Mouse (Mus musculus) kidney, adult 9 months (tissue): ENCODE results near the gene Hsd3b7.
"Not testable (repeated sequence)": the region's sequence is repeated elsewhere in the genome, so short reads cannot be mapped to it uniquely, and the experiment has no call there.

ENCODE experiments used
- DNase-seq: peaks from one replicate; pipeline ENCODE4 v3.0.0; 2022

Hsd3b7 gene

DNA sequence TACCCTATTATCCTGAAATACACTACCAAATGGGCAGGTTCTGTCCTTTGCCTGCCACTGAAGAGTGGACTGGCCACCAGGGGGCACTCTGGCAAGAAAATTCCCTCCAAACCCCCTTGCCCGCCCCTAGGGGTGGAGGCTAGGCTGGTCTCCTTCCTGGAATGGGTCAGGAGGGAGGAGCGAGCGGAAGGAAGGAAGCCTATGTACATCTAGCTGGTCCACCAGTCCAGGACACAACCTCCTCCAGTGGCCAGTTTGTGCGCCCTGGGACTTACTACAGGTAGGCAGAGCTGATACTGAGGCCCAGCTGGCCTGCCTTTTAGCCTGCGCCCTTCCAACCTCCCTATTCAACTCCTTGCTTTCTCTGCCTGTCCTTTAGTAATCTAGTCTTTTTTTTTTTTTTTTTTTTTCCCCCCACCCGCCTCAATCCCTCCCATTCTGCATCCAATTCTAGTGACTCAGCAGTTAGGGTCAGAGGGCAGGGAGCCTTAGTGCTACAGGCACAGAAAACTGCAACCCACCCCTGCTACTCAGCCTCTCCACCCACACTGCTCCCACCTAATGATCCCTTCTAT is at the start of gene Hsd3b7:
Gene Hsd3b7, plus strand, starts transcription at position 170 of the 575 bp plus-strand sequence.
- peak; percentile 96 for DNase-seq

DNA sequence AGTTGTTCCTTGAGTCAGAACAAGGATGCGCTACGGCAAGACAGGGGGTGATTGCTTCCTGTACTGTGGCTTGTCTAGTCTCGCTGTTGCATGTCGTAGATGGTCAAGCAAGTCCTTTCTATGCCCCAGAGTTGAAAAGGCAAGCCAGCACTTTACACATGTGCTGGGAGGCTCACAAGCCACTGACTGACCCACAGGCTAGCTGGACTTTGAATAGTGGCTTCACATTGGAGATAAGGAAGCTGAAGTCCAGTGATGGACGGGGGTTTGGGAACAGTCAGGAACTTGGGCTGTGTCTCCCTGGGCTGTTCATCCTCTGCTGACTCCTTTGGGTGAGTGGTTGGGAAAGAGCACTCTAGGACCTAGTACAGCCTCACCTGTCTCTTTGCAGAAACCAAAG is 48.8 kb upstream of the Hsd3b7 start:
- no peak for DNase-seq

DNA sequence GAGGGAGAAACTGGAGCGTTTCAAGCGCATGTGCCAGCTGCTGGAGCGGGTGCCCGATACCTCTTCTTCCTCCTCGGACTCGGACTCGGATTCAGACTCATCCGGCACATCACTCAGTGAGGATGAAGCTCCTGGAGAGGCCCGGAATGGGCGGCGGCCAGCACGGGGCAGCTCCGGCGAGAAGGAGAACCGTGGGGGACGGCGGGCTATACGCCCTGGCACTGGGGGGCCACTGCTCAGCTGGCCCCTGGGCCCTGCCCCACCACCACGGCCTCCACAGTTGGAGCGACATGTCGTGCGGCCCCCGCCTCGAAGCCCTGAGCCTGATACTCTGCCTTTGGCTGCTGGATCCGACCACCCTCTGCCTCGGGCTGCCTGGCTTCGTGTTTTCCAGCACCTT is 48.3 kb upstream of the Hsd3b7 start:
- no peak for DNase-seq

DNA sequence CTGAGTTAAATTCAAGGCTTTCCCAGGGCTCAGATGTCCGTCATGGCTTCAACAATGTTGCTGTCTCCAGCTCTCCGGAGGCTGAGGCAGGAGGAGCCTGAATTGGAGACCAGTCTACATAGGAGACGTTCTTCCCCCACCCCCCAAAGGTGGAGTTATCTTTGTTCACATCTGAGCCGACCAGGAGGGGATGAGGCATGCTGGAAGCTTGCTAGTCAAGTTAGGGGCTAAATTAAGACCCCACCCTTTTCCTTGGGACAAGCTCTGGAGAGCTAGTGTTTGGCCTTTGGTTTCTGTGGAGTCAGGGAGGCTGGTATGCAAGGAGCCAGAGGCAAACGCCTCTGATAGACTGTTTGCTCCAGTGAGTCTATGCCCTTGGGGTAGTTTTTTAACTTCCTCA is 47.2 kb upstream of the Hsd3b7 start:
- no peak for DNase-seq

DNA sequence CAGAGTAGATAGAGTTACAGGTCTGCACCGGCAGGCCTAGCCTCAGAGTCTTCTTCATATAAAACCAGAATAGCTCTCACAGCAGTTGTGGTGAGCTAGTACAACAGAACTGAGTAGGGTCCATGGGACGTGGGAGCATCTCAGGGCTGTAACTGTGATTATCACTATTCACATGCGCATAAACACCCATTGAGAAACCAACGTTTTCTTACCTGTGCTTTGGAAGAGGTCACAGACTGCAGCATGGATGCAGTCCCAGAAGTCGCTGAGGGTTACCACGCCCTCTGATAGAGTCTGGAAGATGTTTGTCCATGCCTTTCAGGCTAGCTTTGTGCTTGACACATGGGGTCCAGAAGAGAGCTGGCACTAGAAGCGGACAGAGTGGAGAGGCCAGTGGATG is 46.7 kb upstream of the Hsd3b7 start:
- DNase-seq, result no peak

DNA sequence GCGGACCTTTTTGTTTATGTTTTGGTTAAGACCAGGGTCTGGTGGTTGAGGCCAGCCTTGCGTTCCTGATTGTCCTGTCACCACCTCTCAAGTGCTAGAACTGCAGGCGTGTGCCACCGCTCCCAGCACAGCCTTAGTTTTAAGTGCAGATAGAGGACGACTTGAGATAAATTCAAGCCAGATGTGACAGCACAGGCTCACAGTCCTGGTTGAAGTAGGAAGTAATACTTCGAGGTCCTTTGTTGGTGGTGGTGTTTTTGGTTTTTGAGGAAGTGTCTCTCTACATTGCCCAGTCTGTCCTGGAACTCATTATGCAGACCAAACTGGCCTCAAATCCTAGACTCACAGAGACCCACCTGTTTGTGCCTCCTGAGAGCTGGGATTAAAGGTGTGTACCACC is 40.7 kb upstream of the Hsd3b7 start:
- no peak for DNase-seq

DNA sequence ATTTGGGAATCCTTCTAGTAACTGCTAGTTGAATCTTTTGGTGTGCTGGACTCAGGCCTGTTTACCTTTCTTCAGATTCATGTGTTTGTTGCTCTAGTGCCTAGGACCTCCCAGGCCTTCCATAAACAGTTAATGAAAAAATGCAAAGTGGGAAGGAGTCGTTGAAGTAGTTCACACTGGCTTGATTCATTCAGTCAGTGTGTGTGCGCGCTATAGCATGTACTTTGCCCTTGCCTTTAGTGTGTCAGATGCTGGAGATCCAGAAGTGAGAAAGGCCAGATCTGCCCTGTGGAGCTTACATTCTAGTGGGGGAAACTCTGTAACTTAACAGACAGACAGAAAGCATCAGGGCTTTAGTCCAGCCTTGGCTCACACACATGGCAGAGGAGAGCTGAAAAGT is 39.9 kb upstream of the Hsd3b7 start:
- no peak for DNase-seq

DNA sequence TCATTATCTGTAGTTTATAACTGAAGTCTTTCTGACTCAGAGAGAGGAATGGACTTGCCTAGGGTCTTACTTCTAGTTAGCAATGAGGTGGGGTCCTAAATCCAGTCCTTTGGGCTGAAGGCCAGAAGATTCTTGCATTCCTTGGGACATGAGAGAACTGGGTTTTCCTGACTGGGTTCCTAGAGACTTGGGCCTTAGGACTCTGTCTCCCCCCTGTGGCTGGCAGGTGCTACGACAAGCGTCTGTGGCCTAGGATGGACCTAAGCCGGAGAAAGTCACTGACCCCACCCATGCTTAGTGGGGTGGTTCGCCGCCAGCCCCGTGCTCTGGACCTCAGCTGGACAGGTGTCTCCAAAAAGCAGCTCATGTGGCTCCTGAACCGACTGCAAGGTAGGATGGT is 39.4 kb upstream of the Hsd3b7 start:
- DNase-seq, result peak; percentile 79

DNA sequence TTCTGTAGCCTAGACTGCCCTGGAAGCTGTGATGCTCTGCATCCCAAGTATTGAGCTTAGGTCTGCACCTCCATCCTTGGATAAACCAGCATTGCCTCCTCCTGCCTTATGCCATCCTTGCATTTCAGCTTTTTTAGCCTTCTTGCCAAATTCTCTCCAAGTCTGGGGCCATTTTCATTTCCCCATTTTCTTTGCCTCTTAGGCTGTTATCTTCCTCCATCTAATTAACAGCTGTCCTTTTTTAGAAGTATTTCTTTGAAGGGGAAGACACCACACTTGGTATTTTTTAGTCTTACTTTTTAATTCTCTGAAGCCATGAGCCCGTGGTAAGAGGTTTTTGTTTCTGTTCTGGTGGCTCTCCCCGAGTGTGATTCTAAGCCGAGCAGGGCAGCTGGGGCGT is 36.8 kb upstream of the Hsd3b7 start:
- no peak for DNase-seq

DNA sequence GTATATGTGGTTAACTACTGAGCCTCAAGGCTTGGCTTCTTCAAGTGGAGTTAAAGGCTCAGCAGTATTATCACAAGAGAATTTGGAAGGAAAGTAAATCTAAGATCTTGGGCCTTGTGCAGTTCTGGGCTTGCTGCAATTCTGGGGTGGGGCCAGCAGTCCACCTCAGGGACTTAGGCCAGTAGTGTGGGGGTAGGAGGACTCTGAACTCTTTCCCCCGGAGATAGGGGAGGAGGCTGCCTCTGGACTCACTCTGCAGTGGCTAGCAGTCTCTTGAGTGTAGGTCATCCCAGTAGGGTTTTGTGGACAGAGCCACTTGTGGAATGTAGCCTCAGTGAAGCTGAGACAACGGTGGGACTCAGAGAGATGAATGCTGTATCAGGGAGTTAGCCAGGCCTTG is 34.6 kb upstream of the Hsd3b7 start:
- DNase-seq, result no peak

DNA sequence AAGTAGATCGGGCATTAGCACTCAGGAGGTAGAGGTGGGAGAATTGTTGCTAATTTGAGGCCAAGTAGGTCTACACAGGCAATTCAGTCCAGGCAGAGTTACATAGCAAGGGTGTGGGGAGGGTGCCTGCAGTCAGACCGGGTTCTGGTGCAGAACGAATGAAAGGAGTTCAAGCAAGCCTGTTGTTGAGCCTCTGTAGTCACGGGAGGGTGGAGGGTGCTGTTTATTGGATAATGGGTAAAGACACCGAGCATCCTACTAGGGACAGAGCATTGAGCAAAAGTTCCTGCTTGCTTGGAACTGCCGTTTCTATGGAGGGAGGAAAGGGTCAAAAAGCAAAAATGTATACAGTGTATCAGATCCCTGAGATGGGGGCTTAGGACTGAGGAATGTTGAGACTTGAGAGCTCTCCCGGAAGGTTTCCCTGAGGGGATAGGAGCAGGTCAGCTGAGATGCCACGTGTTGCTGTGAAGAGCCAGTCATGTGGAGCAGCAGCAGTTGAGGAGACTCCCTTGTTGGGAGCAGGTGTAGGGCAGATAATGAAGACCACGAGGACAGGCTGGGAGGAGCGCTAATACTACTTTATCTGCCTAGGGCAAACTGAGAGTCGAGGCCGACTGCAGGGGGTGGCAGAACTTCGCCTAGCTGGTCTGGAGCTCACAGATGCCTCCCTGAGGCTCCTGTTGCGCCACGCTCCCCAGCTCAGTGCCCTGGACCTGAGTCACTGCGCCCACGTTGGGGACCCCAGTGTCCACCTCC is 33.4 kb upstream of the Hsd3b7 start:
- DNase-seq, result no peak

DNA sequence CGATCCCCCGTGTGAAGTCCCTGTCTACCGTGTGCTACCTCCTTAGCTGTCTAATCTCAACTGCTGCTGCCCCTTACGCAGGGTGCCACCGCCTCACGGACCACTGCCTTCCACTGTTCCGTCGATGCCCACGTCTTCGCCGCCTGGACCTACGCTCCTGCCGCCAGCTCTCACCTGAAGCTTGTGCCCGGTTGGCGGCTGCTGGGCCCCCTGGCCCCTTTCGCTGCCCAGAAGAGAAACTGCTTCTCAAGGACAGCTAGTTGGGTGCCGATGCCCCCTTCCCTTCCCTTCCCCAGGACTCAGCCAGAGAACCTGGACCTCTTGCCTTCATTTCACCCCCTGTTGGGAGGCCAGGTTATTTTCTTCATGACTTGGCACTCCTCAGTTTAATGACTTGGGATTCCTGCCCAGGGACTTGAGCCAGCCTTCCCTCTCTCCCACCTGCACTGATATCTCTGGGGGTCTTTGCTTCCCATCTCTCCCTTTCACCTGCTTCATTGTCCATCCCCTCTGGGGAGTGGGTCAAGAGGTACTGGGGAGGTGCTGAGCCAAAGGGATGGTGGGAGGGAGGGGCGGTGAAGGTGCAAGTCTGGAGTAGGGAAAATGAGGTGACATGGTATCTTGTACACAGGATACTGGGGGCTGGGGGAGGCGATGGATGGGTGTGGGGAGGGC is 32.6 kb upstream of the Hsd3b7 start:
- no peak for DNase-seq

DNA sequence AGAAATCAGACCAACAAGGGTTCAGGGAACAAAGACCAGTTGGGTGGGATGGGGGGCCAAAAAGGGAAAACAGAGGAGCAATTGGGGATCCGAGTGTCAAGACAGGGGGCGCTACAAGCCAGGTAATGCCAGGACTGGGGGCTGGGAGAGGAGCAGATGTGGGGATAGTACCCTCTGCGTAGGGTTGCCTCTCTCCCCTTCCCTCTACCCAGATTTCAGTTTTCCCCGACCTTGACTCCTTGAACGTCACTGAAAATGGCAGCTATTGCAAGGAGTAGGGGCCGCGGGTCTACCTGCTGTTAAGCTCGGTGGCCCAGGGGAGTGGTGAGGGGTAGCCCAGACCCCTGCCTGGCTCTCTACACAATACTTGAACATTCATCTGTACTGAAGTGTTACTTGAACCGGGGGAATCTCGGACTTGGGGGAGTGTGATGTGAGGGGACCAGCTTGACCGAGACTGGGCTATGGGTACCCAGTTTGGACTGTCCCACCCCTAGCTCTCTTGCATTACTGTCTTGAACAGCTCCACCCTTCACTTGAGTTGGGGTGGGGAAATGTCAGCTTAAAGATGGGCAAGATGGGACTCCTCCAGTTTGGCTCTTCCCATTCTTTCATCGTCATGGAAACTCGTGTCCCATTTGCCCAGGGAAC is 31.9 kb upstream of the Hsd3b7 start:
- DNase-seq, result no peak

DNA sequence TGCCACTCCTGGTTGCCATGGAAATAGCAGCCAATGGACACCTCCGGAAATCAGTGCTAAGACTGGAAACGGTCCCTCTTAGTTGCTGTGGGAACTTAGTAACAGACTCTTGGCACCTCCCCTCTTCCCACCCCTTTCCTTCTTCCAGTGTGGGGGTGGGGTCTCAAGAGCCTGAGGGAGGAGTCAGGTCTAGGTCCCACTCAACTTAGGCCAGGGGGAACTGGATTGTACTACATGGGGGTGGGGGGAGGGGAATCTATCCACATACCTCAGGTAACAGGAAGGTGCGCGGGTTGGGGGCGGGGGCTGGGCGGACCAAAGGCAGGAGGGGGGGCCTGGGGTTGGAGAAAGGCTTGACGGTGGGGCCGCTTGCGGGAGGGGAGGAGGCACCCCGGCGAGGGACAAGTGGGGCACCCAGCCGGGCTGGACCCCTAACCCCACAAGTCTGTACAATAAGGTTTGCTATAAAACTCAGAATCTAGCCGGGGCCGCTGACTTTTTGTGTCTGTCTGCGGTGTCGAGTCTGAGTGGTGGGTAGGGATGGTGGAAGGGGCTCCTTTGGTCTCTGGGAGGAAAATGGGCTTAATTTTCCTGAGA is 31.3 kb upstream of the Hsd3b7 start:
- DNase-seq, result peak; percentile 99

DNA sequence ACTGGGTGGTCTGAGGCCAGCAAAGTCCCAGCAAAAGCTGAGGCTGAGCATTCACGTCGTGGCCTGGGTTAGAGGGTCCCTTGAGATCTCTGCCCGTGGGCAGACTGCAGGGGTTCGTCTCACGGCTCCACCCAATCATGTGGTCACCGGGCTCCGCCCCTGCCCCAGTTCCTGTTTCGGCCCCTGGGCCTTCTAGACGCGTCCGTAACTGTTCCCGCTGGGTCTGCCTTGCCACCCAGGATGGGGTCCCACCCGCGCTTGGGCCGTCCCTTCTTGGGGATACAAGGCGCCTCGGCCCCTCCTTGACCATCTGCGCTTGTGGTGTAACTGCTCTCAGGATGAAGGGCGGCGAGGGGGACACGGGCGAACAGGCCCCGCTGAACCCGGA is 30.8 kb upstream of the Hsd3b7 start, which contains the start of gene Orai3:
Gene Orai3, plus strand, starts transcription at position 165 of the 388 bp plus-strand sequence.
- DNase-seq, result peak; percentile 93

DNA sequence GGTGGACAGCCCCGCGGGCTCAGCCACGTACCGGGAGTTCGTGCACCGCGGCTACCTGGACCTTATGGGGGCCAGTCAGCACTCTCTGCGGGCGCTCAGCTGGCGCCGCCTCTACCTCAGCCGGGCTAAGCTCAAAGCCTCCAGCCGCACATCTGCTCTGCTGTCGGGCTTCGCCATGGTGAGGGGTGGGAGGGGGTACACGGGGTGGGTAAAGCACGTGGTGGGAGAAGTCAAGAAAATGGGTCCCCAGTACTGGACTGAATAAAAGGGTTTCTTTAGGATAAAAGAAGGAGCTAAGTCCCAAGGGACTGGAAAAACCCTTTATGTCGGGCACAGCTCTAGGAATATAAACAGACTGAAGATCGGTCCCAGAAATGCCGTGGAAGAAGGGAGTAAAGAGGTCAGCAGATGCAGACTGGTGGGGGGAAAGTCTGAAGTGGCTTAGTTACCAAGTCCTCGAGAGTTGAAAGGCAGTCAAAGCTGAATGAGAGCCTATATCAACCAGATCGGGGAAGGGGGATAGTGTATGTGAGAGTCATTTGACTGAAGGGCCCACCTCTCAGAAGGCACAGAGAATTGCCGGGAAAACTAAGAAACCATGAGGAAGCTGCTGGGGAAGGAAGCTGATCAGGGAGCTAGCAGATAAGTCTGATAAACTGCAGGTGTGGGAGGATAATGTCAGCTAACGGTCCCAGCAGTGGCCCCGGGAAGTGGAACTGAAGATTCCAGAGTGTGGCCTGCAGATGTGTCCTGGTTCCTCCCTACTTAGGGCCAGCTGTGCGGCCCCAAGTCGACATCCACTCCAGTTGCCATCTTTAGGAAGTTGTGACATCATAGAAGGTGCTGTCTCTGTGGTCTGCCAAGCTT is 30.1 kb upstream of the Hsd3b7 start:
- DNase-seq, result no peak

DNA sequence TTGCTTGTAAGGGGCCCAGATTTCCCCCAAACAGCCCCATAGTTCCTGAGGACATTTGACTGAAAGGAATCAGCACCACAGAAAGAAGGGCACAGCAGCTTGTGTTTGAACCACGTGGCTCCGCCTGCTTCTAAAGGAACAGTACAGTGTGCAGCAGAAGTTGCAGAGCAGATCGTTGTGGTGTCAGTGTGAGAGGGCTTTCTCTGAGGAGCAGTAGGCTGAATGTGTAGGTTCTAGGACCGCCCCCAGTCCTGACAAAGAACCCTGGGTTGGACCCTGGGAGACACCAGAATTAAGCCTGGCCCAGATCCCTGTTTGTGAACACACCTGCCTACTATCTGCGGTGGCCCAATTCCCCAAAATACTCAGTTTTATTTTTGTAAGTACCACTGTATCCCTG is 29.1 kb upstream of the Hsd3b7 start:
- DNase-seq, result no peak

DNA sequence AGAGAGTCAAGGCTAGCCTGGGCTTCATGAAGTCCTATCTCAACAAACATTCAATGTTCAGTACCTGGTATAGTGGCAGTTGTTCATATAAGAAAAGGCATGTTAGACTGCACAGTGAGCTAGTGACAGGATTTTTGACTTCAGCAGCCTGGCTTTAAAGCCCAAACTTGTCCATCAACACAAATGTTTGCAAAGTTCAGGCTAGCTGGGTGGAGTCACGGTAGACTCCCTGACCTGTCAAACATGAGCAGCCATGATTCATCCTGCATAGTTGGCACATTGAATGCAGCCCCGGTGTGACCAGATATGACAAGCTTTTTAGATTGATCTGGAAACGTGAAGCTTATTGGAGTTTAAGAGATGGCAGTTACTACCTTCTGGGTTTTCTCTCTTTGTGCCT is 28.3 kb upstream of the Hsd3b7 start:
- no peak for DNase-seq

DNA sequence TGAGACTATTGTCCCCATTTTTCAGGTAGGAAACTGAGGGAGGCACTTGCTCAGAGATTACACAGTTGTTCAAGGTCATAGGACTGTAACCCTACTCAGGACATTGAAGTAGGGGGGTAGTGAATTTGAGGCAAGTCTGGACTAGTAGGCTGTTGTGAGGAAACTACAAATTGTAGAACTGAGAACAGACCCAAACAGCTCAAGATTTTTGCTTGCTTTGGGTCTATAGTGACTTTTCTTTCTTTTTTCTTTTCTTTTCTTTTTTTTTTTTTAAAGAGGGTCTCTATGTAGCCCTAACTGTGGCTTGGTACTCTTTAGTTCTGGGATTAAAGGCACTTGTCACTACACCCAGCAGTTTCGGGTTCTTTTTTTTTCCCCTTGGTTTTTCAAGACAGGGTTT is 27.8 kb upstream of the Hsd3b7 start:
- DNase-seq, result no peak

DNA sequence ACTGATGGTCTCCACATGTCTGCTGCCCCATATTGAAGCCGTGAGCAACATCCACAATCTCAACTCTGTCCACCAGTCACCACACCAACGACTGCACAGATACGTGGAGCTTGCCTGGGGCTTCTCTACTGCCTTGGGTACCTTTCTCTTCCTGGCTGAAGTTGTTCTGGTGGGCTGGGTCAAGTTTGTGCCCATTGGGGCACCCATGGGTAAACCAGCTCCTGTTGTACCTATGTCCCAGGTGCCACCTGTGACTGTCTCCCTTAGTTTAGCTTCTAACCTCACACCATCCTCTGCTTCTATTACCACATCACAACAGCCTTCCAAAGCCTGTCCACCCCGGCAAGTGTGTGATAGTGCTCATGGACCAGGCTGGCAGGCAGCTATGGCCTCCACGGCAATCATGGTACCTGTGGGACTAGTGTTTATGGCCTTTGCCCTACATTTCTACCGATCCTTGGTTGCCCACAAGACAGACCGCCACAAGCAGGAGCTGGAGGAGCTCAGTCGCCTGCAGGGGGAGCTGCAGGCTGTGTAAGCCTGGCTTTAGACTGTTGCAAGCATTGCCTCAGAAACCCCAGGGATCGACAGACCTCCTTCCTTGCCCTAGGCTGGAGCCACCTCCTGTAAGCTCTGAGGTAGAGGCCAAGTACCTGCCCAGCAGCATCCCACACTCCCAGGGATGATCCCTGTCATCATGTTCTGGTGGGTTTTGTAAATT is 26.6 kb upstream of the Hsd3b7 start:
- DNase-seq, result peak; percentile 81

DNA sequence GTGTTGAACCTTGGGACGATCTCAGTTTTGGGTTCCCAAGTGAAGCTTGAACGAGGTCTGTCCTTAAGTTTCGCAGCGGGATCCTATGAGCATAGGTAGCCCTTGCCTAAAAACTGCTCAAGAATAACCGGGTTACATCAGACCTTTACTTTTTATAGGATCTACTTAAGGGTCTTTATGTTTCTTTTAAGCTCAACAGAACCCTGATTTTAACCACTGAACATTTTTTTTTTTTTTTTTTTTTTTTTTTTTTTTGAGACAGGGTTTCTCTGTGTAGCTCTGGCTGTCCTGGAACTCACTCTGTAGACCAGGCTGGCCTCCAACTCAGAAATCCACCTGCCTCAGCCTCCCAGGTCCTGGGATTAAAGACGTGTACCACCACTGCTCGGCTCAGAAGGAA is 24.6 kb upstream of the Hsd3b7 start:
- DNase-seq, result not testable (repeated sequence)

DNA sequence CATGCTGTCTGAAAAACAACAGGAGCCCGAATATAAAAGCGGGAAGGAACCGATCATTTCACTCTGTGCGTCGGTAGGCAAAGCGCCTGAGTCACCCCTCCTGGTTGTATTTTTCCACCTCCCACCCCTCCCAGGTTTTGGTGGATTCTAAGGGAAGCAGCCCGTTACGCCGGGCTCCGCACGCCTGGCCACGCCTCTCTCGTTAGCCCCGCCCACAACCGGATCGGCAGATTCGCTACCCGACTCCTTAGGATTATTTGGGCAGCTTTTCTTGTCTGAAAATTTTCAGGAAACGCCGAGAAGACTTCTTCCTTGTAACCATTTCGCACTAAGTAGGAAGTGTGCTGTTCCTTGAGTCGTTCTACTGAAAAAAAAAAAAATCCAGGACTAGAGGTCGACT is 24.0 kb upstream of the Hsd3b7 start, which contains the start of gene Setd1a:
Gene Setd1a, plus strand, starts transcription at position 245 of the 400 bp plus-strand sequence.
- peak; percentile 88 for DNase-seq
